In the genomic region with DNA sequence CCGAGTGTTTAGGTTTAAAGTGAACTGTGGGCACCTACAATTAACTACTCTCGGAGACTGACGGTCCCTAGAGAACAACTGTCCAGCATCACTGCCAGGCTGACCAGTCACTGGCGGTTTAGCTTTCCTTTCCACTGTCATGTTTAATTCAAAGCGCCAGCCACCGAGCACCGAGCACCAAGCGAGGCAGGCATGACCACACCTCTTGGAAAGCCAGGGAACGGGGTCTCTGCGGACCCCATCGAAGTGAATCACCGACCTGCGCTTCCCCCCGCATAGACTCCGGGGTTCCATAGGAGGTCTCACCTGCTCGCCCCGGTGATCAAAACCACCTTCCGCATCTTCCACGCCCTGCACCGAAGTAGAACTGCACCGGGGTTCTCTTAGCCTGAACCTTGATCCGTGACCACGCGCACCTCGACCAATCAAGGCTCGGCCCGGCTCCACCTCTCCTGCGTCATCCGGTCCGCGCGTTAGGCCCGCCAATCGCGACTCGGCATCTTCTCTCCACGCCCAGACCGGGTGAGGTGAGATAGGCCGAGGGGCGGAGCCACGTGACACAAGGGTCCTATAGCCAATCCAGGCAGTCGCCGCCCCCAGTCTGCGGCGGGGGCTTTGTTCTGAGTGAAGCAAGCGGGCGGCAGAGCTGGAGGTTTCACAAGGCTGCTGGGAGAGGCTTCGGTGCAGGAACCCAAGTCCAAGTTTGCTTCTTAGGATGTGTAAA, we compare ENCODE assay signal across 8 mouse cellular contexts. TPM values are rescaled to one million over a fixed set of nuclear protein-coding genes. Genes with fewer than 3 reads are reported as not detected.
DNase-seq lines count a peak whose midpoint lies in the region; ATAC-seq and TF ChIP-seq lines count a peak whose summit lies in the region.

Gene Hsd17b7, minus strand, starts transcription at position 450 of the 724 bp plus-strand sequence.

- peaks cover 30% of the 10 kb centered on the region for H3K36me3 ChIP-seq in embryonic facial prominence, embryonic 13.5 days
- H3K36me3 ChIP-seq in kidney, adult 2 months (ENCODE audit: control insufficient read depth, insufficient read depth, low read length) = no peaks in the 10 kb centered on the region
- peaks cover 38% of the 10 kb centered on the region for H3K36me3 ChIP-seq in limb, embryonic 12.5 days
- peaks cover 3% of the 10 kb centered on the region; the same call in 1 of the 2 replicates for H3K36me3 ChIP-seq in midbrain, embryonic 15.5 days (replicated peaks)
- no peaks in the 10 kb centered on the region; the same call in none of the 2 replicates for H3K36me3 ChIP-seq in spleen, adult 2 months (ENCODE audit: control insufficient read depth, insufficient read depth, low read length)

- no peak for TF ChIP-seq CTCF in kidney, adult 2 months (conservative IDR thresholded peaks at IDR 0.05; ENCODE audit: insufficient read depth, insufficient read length, low read depth, low read length)
- TF ChIP-seq CTCF in spleen, adult 2 months (IDR thresholded peaks at IDR 0.05; ENCODE audit: extremely low read depth, insufficient read depth, insufficient read length, insufficient replicate concordance) = no peak

- peak; percentile 79 for TF ChIP-seq POLR2A in kidney, adult 2 months (IDR thresholded peaks at IDR 0.05; ENCODE audit: low read depth, low read length)
- peak; percentile 37; the same call in 1 of the 2 replicates for TF ChIP-seq POLR2A in spleen, adult 2 months (IDR thresholded peaks at IDR 0.05; ENCODE audit: low read depth, low read length)

- H3K4me2 ChIP-seq in embryonic facial prominence, embryonic 13.5 days = peak within 1 kb of the TSS; percentile 79
- H3K4me2 ChIP-seq in limb, embryonic 12.5 days = peak within 1 kb of the TSS; percentile 78
- H3K4me2 ChIP-seq in midbrain, embryonic 15.5 days = peak within 1 kb of the TSS; percentile 82

- H3K9me3 ChIP-seq in embryonic facial prominence, embryonic 13.5 days = no peaks in the 10 kb centered on the region
- no peaks in the 10 kb centered on the region for H3K9me3 ChIP-seq in limb, embryonic 12.5 days
- no peaks in the 10 kb centered on the region for H3K9me3 ChIP-seq in midbrain, embryonic 15.5 days

- peak; percentile 99 for DNase-seq in 3134 (ENCODE audit: extremely low read depth, insufficient read length, low spot score)
- peak; percentile 99 to 100 for DNase-seq in adrenal gland, postnatal 36 days
- peak; percentile 97 to 99 for DNase-seq in heart, adult 18-20 months
- DNase-seq in kidney, adult 2 months = peak; percentile 100
- peak; percentile 95 to 98 for DNase-seq in spleen, adult 2 months (ENCODE audit: low read depth in 1 of 2, low spot score in 2 of 2)

- H3K9ac ChIP-seq in embryonic facial prominence, embryonic 13.5 days = peak within 1 kb of the TSS; percentile 74
- peak within 1 kb of the TSS; percentile 58 for H3K9ac ChIP-seq in limb, embryonic 12.5 days (replicated peaks)
- peak within 1 kb of the TSS; percentile 55 for H3K9ac ChIP-seq in midbrain, embryonic 15.5 days

- WGBS in embryonic facial prominence, embryonic 13.5 days = under 1% methylated on average over 48 of the region's 48 CpGs
- WGBS in kidney, adult 2 months = under 1% methylated on average over 48 of the region's 48 CpGs
- 1% methylated on average over 48 of the region's 48 CpGs for WGBS in limb, embryonic 12.5 days
- WGBS in midbrain, embryonic 15.5 days = under 1% methylated on average over 48 of the region's 48 CpGs
- 1% methylated on average over 48 of the region's 48 CpGs for WGBS in spleen, adult 2 months

- H3K4me1 ChIP-seq in embryonic facial prominence, embryonic 13.5 days = peaks cover 19% of the 10 kb centered on the region
- no peaks in the 10 kb centered on the region for H3K4me1 ChIP-seq in kidney, adult 2 months (ENCODE audit: control insufficient read depth, insufficient read depth, low read length)
- peaks cover 8% of the 10 kb centered on the region; the same call in 1 of the 2 replicates for H3K4me1 ChIP-seq in limb, embryonic 12.5 days (replicated peaks)
- H3K4me1 ChIP-seq in midbrain, embryonic 15.5 days = peaks cover 22% of the 10 kb centered on the region
- no peaks in the 10 kb centered on the region for H3K4me1 ChIP-seq in spleen, adult 2 months (ENCODE audit: control insufficient read depth, insufficient read depth, insufficient read length)

- peak within 1 kb of the TSS; percentile 58 for H3K4me3 ChIP-seq in embryonic facial prominence, embryonic 13.5 days
- H3K4me3 ChIP-seq in kidney, adult 2 months (ENCODE audit: insufficient read depth, low read depth, low read length) = peak within 1 kb of the TSS; percentile 50
- H3K4me3 ChIP-seq in limb, embryonic 12.5 days (replicated peaks) = peak within 1 kb of the TSS; percentile 64
- peak within 1 kb of the TSS; percentile 79 for H3K4me3 ChIP-seq in midbrain, embryonic 15.5 days
- H3K4me3 ChIP-seq in spleen, adult 2 months (ENCODE audit: extremely low read depth, insufficient read depth, insufficient read length) = peak within 1 kb of the TSS; percentile 66

- H3K27ac ChIP-seq in embryonic facial prominence, embryonic 13.5 days = peak within 1 kb of the TSS; percentile 88
- H3K27ac ChIP-seq in kidney, adult 2 months (ENCODE audit: insufficient read depth, low read depth, low read length) = 0 out of 2 replicates have a peak within 1 kb of the TSS, but pooled peaks have one; percentile 43
- peak within 1 kb of the TSS; percentile 75 for H3K27ac ChIP-seq in limb, embryonic 12.5 days
- H3K27ac ChIP-seq in midbrain, embryonic 15.5 days = peak within 1 kb of the TSS; percentile 88
- no peak within 1 kb of the TSS for H3K27ac ChIP-seq in spleen, adult 2 months (ENCODE audit: insufficient read depth, low read length)

- no peaks in the 10 kb centered on the region for H3K27me3 ChIP-seq in embryonic facial prominence, embryonic 13.5 days
- H3K27me3 ChIP-seq in kidney, adult 2 months (replicated peaks; ENCODE audit: control insufficient read depth, insufficient read depth, low read length) = no peaks in the 10 kb centered on the region
- no peaks in the 10 kb centered on the region for H3K27me3 ChIP-seq in limb, embryonic 12.5 days
- no peaks in the 10 kb centered on the region for H3K27me3 ChIP-seq in midbrain, embryonic 15.5 days (replicated peaks)
- H3K27me3 ChIP-seq in spleen, adult 2 months (ENCODE audit: control insufficient read depth, insufficient read depth, low read length) = no peaks in the 10 kb centered on the region

- ATAC-seq in embryonic facial prominence, embryonic 13.5 days (ENCODE audit: insufficient number of reproducible peaks, insufficient read depth, low FRiP score, low TSS enrichment, low read depth) = peak; percentile 100
- ATAC-seq in limb, embryonic 12.5 days (ENCODE audit: insufficient number of reproducible peaks, insufficient read depth, low FRiP score, low TSS enrichment, low read depth) = peak; percentile 100
- ATAC-seq in midbrain, embryonic 15.5 days (replicated peaks) = peak; percentile 100

RNA-seq across cellular contexts. Expression of gene Hsd17b7, which starts in this region (rescaled TPM):
- total RNA-seq in adrenal gland, postnatal 36 days (2021) = 10 to 100 TPM; 25.2 to 87.2 TPM
- 18.4 and 20.0 TPM in 2 replicates for polyA plus RNA-seq in embryonic facial prominence, embryonic 13.5 days (2015; fragmentation: Nextera tagmentation; extraction: Ambion mirVana)
- 10 to 100 TPM; 15.0 TPM for total RNA-seq in heart, adult 18-20 months (2021)
- polyA plus RNA-seq in kidney, adult 2 months (2012; rRNA removed) = 12.2 and 13.1 TPM in 2 replicates
- polyA plus RNA-seq in limb, embryonic 12.5 days (2016; fragmentation: Nextera tagmentation; extraction: Ambion mirVana) = 15.5 and 16.5 TPM in 2 replicates
- polyA plus RNA-seq in midbrain, embryonic 15.5 days (2015; fragmentation: Nextera tagmentation; extraction: Ambion mirVana) = 19.5 and 19.9 TPM in 2 replicates
- 1.8 and 2.4 TPM in 2 replicates for polyA plus RNA-seq in spleen, adult 2 months (2012; rRNA removed)
